Mouse (Mus musculus) bone marrow, adult 2 months (tissue): ENCODE data around the gene Elmo1. TPM values are rescaled to one million over a fixed set of nuclear protein-coding genes. Genes with fewer than 3 reads are reported as not detected.

Experiments
- H3K27ac ChIP-seq: fragments of 200-500 bp; 2 replicates; pipeline ENCODE4 v1.5.1; 2012; ENCODE audit warnings: low read depth, mild to moderate bottlenecking, control low read depth, inconsistent platforms, low read length; ENCODE audit not compliant: control insufficient read depth, poor library complexity, insufficient read depth
- H3K4me1 ChIP-seq: fragments of 200-500 bp; 2 replicates; pipeline ENCODE4 v1.6.1; 2011; ENCODE audit warnings: low read length; ENCODE audit not compliant: control insufficient read depth, insufficient read depth
- H3K4me3 ChIP-seq: fragments of 200-500 bp; replicated peaks from 2 replicates; pipeline ENCODE3; 2011; ENCODE audit warnings: mild to moderate bottlenecking, low read depth, low read length, control low read depth; ENCODE audit not compliant: control insufficient read depth
- CTCF ChIP-seq: fragments of 200-500 bp; IDR thresholded peaks from 2 replicates; pipeline ENCODE4 v1.5.1; 2011; ENCODE audit warnings: low read length, control low read depth; ENCODE audit not compliant: control insufficient read depth, insufficient read depth
- POLR2A ChIP-seq: fragments of 200-500 bp; IDR thresholded peaks from 2 replicates; pipeline ENCODE4 v1.6.1; 2011; ENCODE audit warnings: low read depth, mild to moderate bottlenecking, control low read depth, low read length, borderline replicate concordance; ENCODE audit not compliant: control insufficient read depth
- WGBS: fragments of 180-500 bp; shearing (Covaris S2); methylation state at CpG from one replicate; pipeline ENCODE4 v1.1.7; 2018; 5-methylcytosine and 5-hydroxymethylcytosine counted together
- polyA plus RNA-seq: library from polyadenylated mRNA; stranded (reverse); fragments of >200 nt; gene quantifications from 2 replicates; pipeline ENCODE4 v1.2.4, GENCODE M21; 2011; ENCODE audit warnings: low replicate concordance; ENCODE audit not compliant: missing spikeins, insufficient read depth, insufficient read length

Gene Elmo1
- polyA plus RNA-seq: 7.1 and 13.2 TPM in 2 replicates

- H3K4me3 ChIP-seq: peak within 1 kb of the TSS; percentile 88
- 1% methylated on average over 49 of the region's 49 CpGs for WGBS
- peak; percentile 90 for TF ChIP-seq POLR2A
- peak; percentile 63 for TF ChIP-seq CTCF
- H3K4me1 ChIP-seq: peaks cover 4% of the 10 kb centered on the region; the same call in 1 of the 2 replicates
- peak within 1 kb of the TSS; percentile 100 for H3K27ac ChIP-seq
Measured at GRCm38 (mm10) chr13:20090133-20090710, at the start of gene Elmo1. TSS of gene Elmo1 (plus strand) at chr13:20090596.

DNA sequence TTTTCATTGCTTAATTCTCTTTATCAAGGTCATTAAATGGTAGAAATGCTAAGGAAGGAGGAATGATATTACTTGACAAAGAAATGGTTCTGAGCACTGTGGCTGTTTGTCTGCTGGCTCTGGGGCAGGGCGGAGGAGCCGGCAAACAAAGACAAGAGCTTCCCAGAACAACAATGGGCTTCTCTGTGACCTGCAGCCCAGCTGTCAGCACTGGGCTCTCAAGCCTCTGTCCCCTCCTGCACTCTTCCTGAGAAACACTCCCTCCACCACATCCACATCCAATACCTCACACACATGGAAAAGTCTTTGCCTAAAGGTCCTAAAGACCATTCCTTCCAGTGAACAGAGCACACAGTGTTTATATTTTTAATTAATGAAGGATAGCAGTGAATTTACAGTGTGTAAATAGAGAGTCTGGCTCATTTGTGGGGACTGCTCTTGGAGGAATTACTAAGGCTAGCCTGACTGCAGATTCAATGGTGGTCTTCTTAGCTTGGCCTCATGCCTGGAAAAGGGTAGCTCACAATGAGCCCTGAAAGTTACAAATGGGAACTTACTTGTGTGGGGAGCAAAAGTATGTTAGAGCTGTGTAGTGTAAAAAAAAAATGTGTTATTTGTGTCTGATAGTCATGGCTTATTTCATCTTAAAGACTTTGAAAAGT is 49.1 kb upstream of the Elmo1 start:
- TF ChIP-seq CTCF: no peak
- TF ChIP-seq POLR2A: no peak
- 81% methylated on average over 2 of the region's 2 CpGs for WGBS
- Histone ChIP-seq H3K27ac (no peak overlapping the region), H3K4me3 (no peak overlapping the region), H3K4me1 (no peaks in the 10 kb centered on the region)

GRCm38 (mm10) chr13:20042856-20043255 is 47.5 kb upstream of the Elmo1 start:
- no peak overlapping the region for H3K27ac ChIP-seq

DNA sequence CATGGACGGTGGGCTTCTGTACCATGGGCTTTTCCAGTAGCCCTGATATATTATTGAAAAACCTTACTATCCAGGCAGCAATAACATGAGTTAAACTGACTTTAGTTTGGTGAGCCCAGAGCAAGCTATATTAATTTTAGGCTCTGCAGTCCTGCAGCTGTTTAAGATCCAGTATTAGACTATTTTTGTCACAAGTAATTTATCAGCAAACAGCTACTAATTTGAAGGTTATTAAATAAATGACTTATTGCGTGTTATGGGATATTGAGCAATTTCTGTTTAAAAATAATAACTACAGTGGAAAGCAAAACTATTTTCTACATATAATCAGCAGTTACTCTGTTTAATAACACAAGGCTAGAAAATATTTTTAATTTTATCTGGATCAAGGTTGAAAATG is 45.0 kb upstream of the Elmo1 start:
- 73% methylated on average over 2 of the region's 2 CpGs for WGBS
- peaks cover 2% of the 10 kb centered on the region for H3K4me1 ChIP-seq
- H3K27ac ChIP-seq: no peak overlapping the region
- no peak overlapping the region for H3K4me3 ChIP-seq
- no peak for TF ChIP-seq POLR2A
- TF ChIP-seq CTCF: no peak

More at GRCm38 (mm10) chr13:20042856-20043255, 47.5 kb upstream of the Elmo1 start:
- Histone ChIP-seq H3K4me1 (no peaks in the 10 kb centered on the region), H3K4me3 (no peak overlapping the region)
- TF ChIP-seq POLR2A (no peak), CTCF (no peak)
- 56% methylated on average over 2 of the region's 2 CpGs for WGBS

GRCm38 (mm10) chr13:20045836-20046235 is 44.6 kb upstream of the Elmo1 start:
- TF ChIP-seq CTCF (no peak), POLR2A (no peak)
- Histone ChIP-seq H3K4me3 (no peak overlapping the region), H3K4me1 (peaks cover 2% of the 10 kb centered on the region), H3K27ac (no peak overlapping the region)
- WGBS: 55% methylated on average over 5 of the region's 5 CpGs

DNA sequence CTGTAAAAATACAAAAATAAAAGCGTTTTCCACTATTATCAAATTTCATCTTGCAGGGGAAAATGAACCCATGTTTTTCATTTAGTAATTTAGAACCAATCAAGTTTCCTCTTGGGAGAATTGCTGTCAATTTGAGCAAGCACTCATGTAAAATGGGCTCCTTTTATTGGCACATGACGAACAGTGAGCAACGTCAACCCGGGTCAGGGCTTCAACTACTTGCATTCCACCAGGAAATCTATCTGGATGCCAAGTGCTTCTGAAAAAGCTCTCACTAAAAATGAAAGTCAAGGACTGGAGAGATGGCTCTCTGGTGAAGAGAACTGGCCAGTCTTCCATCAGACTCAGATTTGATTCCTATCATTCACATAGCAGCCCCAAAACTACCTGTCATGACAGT is 44.0 kb upstream of the Elmo1 start:
- TF ChIP-seq POLR2A: no peak
- TF ChIP-seq CTCF: no peak
- 84% methylated on average over 4 of the region's 4 CpGs for WGBS

GRCm38 (mm10) chr13:20047926-20048836 is 42.2 kb upstream of the Elmo1 start:
- peaks cover 2% of the 10 kb centered on the region for H3K4me1 ChIP-seq
- no peak overlapping the region for H3K4me3 ChIP-seq
- 67% methylated on average over 14 of the region's 14 CpGs for WGBS
- H3K27ac ChIP-seq: no peak overlapping the region
- TF ChIP-seq POLR2A (no peak), CTCF (no peak)

More for the DNA sequence above, 44.0 kb upstream of the Elmo1 start:
- no peak overlapping the region for H3K4me3 ChIP-seq
- peaks cover 2% of the 10 kb centered on the region for H3K4me1 ChIP-seq
- no peak overlapping the region for H3K27ac ChIP-seq

GRCm38 (mm10) chr13:20048837-20049160 is 41.6 kb upstream of the Elmo1 start:
- H3K27ac ChIP-seq: no peak overlapping the region
- H3K4me1 ChIP-seq: peaks cover 2% of the 10 kb centered on the region
- TF ChIP-seq CTCF (no peak), POLR2A (no peak)
- H3K4me3 ChIP-seq: no peak overlapping the region
- WGBS: 86% methylated on average over 2 of the region's 2 CpGs
